ENCODE assay signal across 8 mouse cellular contexts in genomic region chr2:72515971-72516719, GRCm38 (mm10). TPM values are rescaled to one million over a fixed set of nuclear protein-coding genes. Genes with fewer than 3 reads are reported as not detected.
DNase-seq lines count a peak whose midpoint lies in the region; ATAC-seq and TF ChIP-seq lines count a peak whose summit lies in the region.

No protein-coding gene starts in this region.

- in situ Hi-C loops in ES-E14 (cut with MboI; ENCODE audit: low sequenced_read_pairs in 2 of 2, unreplicated experiment in 2 of 2) = no loop called here

- H3K9me3 ChIP-seq in ES-E14 (ENCODE audit: control insufficient read depth, insufficient read depth, low read depth, low read length) = no peaks in the 10 kb centered on the region
- H3K9me3 ChIP-seq in forebrain, embryonic 12.5 days = no peaks in the 10 kb centered on the region
- no peaks in the 10 kb centered on the region for H3K9me3 ChIP-seq in liver, postnatal 0 days (ENCODE audit: low read length)

- peak; percentile 77 for ATAC-seq in forebrain, embryonic 12.5 days (ENCODE audit: low FRiP score)
- ATAC-seq in liver, postnatal 0 days = no peak
- ATAC-seq in neutrophil, adult 5-6 weeks (ENCODE audit: extremely low read depth, insufficient number of reproducible peaks, low FRiP score, poor library complexity, severe bottlenecking) = peak; percentile 26; the same call in 1 of the 2 replicates

- TF ChIP-seq EP300 in liver, postnatal 0 days (IDR thresholded peaks at IDR 0.05; ENCODE audit: low read depth) = no peak

- H3K27me3 ChIP-seq in forebrain, embryonic 12.5 days = peaks cover 46% of the 10 kb centered on the region
- peaks cover 17% of the 10 kb centered on the region for H3K27me3 ChIP-seq in liver, postnatal 0 days (ENCODE audit: insufficient read depth, low read length)

- peaks cover 0 to 10% of the 10 kb centered on the region in 2 experiments; a peak in 3 of 4 replicates for H3K4me1 ChIP-seq in ES-E14 (ENCODE audit: control insufficient read depth in 2 of 2, insufficient read depth in 2 of 2, low read length in 2 of 2, poor library complexity in 1 of 2)
- H3K4me1 ChIP-seq in forebrain, embryonic 12.5 days = peaks cover 14% of the 10 kb centered on the region
- H3K4me1 ChIP-seq in liver, postnatal 0 days (ENCODE audit: insufficient read depth) = no peaks in the 10 kb centered on the region

- peak overlapping the region in 1 of 2 experiments; percentile 38; a peak in 2 of 4 replicates for H3K4me3 ChIP-seq in ES-E14 (ENCODE audit: insufficient read depth in 1 of 2, low read depth in 1 of 2, low read length in 2 of 2, poor library complexity in 1 of 2, severe bottlenecking in 1 of 2)
- no peak overlapping the region for H3K4me3 ChIP-seq in forebrain, embryonic 12.5 days (replicated peaks)
- no peak overlapping the region for H3K4me3 ChIP-seq in liver, postnatal 0 days (ENCODE audit: low read depth, low read length)

- intact Hi-C loops in heart, postnatal 10 days (cut with DNase I) = loop anchor here (1.0 to 10.0 kb wide), 6 partner anchors 105 to 762 kb away; no protein-coding TSS in a partner anchor

- peak; percentile 83 for TF ChIP-seq CTCF in liver, postnatal 0 days (IDR thresholded peaks at IDR 0.05; ENCODE audit: low read depth)

- peak; percentile 75 for DNase-seq in ES-E14 (ENCODE audit: low read depth, low spot score)
- DNase-seq in c-Kit-positive CD71-positive TER-119-positive erythroid progenitor cells, embryonic 14.5 days (ENCODE audit: low spot score) = peak; percentile 23
- DNase-seq in heart, postnatal 10 days = peak; percentile 91 to 93
- DNase-seq in kidney, postnatal 4 days = peak; percentile 89 to 91
- peak; percentile 78 for DNase-seq in liver, postnatal 0 days
- peak; percentile 25 to 29 for DNase-seq in thymus, postnatal 36 days

- no peaks in the 10 kb centered on the region for H3K36me3 ChIP-seq in ES-E14 (ENCODE audit: control insufficient read depth, insufficient read depth, low read length, poor library complexity, severe bottlenecking)
- no peaks in the 10 kb centered on the region for H3K36me3 ChIP-seq in forebrain, embryonic 12.5 days (replicated peaks)
- H3K36me3 ChIP-seq in liver, postnatal 0 days (replicated peaks; ENCODE audit: insufficient read depth, low read length) = no peaks in the 10 kb centered on the region

- 14% methylated on average over 17 of the region's 17 CpGs for WGBS in forebrain, embryonic 12.5 days
- 25% methylated on average over 17 of the region's 17 CpGs for WGBS in liver, postnatal 0 days (ENCODE audit: insufficient replicate concordance)

- peak overlapping the region; percentile 78; the same call in 1 of the 2 replicates for H3K27ac ChIP-seq in ES-E14 (ENCODE audit: insufficient read depth, low read depth, low read length, poor library complexity, severe bottlenecking)
- H3K27ac ChIP-seq in forebrain, embryonic 12.5 days = no peak overlapping the region
- H3K27ac ChIP-seq in liver, postnatal 0 days (ENCODE audit: low read depth) = no peak overlapping the region

- peak overlapping the region; percentile 50; the same call in 1 of the 2 replicates for H3K9ac ChIP-seq in ES-E14 (ENCODE audit: insufficient read depth, low read depth, low read length, poor library complexity, severe bottlenecking)
- no peak overlapping the region for H3K9ac ChIP-seq in forebrain, embryonic 12.5 days
- H3K9ac ChIP-seq in liver, postnatal 0 days (replicated peaks) = no peak overlapping the region

- H3K4me2 ChIP-seq in forebrain, embryonic 12.5 days = peak overlapping the region; percentile 24; the same call in 1 of the 2 replicates
- H3K4me2 ChIP-seq in liver, postnatal 0 days (ENCODE audit: low read depth, low read length) = no peak overlapping the region

TF ChIP-seq in ES-E14, 5 proteins besides CTCF, POLR2A, EP300 and RAD21:
- TF ChIP-seq ZC3H11A (IDR thresholded peaks at IDR 0.05; ENCODE audit: borderline replicate concordance, low read depth, low read length) = peak; percentile 81; the same call in 1 of the 2 replicates
- no peak for TF ChIP-seq CHD2 (IDR thresholded peaks at IDR 0.05; ENCODE audit: low read depth, low read length)
- TF ChIP-seq HCFC1 (IDR thresholded peaks at IDR 0.05; ENCODE audit: borderline replicate concordance, insufficient read depth, low read length) = no peak
- no peak for TF ChIP-seq ZNF384 (IDR thresholded peaks at IDR 0.05; ENCODE audit: low read depth, low read length)
- TF ChIP-seq MAFK (IDR thresholded peaks at IDR 0.05; ENCODE audit: insufficient read depth, low read depth, low read length) = no peak

RNA-seq across cellular contexts. Expression of gene Cdca7, which starts 40.2 kb away (rescaled TPM):
- 94.1 and 107 TPM in 2 replicates for total RNA-seq in ES-E14 (2012; rRNA removed)
- polyA plus RNA-seq in forebrain, embryonic 12.5 days (2016; fragmentation: Nextera tagmentation; extraction: Ambion mirVana) = 228 and 252 TPM in 2 replicates
- 10 to 100 TPM in 1 of 2 experiments, 1 to 10 TPM in 1; 6.7 to 10.6 TPM for total RNA-seq in heart, postnatal 10 days (2021)
- 26.4 and 31.7 TPM in 2 replicates for polyA plus RNA-seq in liver, postnatal 0 days (2015; fragmentation: Nextera tagmentation; extraction: Ambion mirVana)
- 17.1 and 19.3 TPM in 2 replicates for total RNA-seq in neutrophil, adult 5-6 weeks (2017)

Comparison
In these comparisons a context has a peak if more than half of its experiments do, and no peak if none do; other contexts are left out.
1. DNase-seq: peak in every context shown above with its lines; median percentile 92 in heart, postnatal 10 days; 90 in kidney, postnatal 4 days; 78 in liver, postnatal 0 days; 75 in ES-E14; 27 in thymus, postnatal 36 days; 23 in c-Kit-positive CD71-positive TER-119-positive erythroid progenitor cells, embryonic 14.5 days.